Mouse (Mus musculus) forebrain, embryonic 10.5 days (tissue): ENCODE data around the gene Lrrc25. TPM values are rescaled to one million over a fixed set of nuclear protein-coding genes. Genes with fewer than 3 reads are reported as not detected.
A peak's percentile ranks its signal among the peaks of the same experiment; 100 is the strongest.

Experiments
- DNase-seq: peaks from one replicate; pipeline ENCODE4 v3.0.0-alpha.2; 2017; ENCODE audit warnings: low spot score; ENCODE audit errors: extremely low spot score
- H3K27ac ChIP-seq: fragments of 300-500 bp; sonication (generic); 2 replicates; pipeline ENCODE4 v1.5.1; 2016; ENCODE audit warnings: mild to moderate bottlenecking
- H3K27me3 ChIP-seq: fragments of 300-500 bp; sonication (generic); 2 replicates; pipeline ENCODE4 v1.6.1; 2016; ENCODE audit warnings: mild to moderate bottlenecking; ENCODE audit not compliant: poor library complexity, severe bottlenecking
- H3K36me3 ChIP-seq: fragments of 300-500 bp; sonication (generic); replicated peaks from 2 replicates; pipeline ENCODE4 v1.6.1; 2016; ENCODE audit warnings: mild to moderate bottlenecking, moderate library complexity
- H3K4me1 ChIP-seq: fragments of 300-500 bp; sonication (generic); 2 replicates; pipeline ENCODE4 v1.6.1; 2016
- H3K4me3 ChIP-seq: fragments of 300-500 bp; sonication (generic); 2 replicates; pipeline ENCODE4 v1.5.1; 2016; ENCODE audit warnings: mild to moderate bottlenecking, moderate library complexity
- H3K9me3 ChIP-seq: fragments of 300-500 bp; sonication (generic); 2 replicates; pipeline ENCODE4 v1.6.1; 2016; ENCODE audit warnings: mild to moderate bottlenecking, moderate library complexity
- WGBS: fragments of 180-500 bp; shearing (Covaris S2); methylation state at CpG from one replicate; pipeline ENCODE4 v1.1.7; 2016; 5-methylcytosine and 5-hydroxymethylcytosine counted together
- polyA plus RNA-seq: library from polyadenylated mRNA; unstranded; fragments of >200 nt; fragmentation: Nextera tagmentation; extraction: Ambion mirVana; gene quantifications from 2 replicates; pipeline ENCODE4 v1.2.1, GENCODE M21; 2016

The Lrrc25 gene
- polyA plus RNA-seq, 1 experiment from 2014 or later, result 0.87 TPM

DNA sequence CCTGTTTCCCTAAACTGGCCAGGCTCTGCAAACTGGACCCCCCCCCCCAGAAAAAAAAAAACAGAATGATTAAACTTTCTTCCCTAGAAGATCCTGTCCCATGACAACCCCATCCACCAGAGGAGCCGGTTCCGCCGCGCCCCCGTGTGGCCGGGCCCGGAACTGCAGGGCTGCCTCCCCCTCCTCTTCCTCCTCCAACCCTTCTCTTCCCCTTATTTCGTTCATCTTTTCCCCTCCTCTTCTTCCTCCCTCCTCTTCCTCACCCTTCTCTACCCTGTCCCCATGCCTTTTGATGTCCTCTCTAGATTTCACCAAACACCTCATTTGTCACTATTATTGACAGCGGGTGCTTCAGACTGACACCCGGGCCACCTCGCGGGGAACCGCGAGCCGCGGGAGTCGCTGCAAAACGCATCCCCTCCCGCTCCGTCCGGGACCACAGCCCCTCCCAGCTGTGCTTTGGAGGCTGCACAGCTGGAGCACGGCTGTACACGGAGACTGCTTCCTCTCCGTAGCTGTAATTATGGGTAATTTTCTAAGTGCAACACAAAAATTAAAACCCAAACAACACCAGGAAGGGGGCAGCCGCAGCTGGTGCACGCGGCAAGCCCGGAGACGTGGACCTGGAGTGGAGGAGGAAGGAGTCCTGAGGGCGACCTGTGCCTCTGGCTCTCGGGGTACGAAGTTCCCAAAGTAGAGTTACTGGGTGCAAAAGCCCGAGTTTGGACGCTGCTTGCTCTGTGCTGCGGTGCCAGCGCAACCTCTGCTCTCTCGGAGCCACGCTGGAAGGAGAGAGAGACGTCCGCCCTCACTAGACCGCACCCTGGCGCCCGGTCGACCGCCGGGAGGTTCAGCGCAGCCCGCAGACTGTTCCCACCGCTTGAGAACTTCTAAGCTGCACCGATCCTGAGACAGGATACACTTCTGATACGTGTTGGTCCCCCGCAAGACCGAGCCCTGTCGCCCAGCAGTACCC is 4.9 kb upstream of the Lrrc25 start:
- under 1% methylated on average over 54 of the region's 54 CpGs for WGBS
- peak overlapping the region; percentile 94 for H3K27ac ChIP-seq
- peak; percentile 88 for DNase-seq
- no peaks in the 10 kb centered on the region for H3K36me3 ChIP-seq
- H3K9me3 ChIP-seq, result no peaks in the 10 kb centered on the region
- peaks cover 66% of the 10 kb centered on the region for H3K4me1 ChIP-seq
- peak overlapping the region; percentile 69 for H3K4me3 ChIP-seq
- peaks cover 24% of the 10 kb centered on the region for H3K27me3 ChIP-seq

DNA sequence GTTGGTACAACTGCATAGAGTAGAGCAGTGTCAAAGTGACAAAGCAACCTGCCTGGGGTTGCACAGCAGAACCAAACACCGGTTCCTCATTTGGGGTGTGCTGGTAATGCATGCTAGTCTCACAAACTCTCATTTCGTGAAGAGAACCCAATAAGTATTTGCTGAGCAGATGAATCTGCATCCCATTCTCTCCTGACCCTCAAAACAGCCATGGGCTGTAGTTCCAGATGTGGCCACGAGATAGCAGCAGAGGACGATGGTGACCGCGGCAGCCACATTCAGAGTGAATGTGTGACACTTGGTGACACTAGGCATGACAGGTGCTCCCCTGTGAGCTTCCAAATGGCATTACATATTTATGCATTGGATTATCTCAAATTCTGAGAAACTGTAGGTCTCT is 4.1 kb upstream of the Lrrc25 start:
- DNase-seq, result peak; percentile 88
- Histone ChIP-seq H3K27me3 (peaks cover 24% of the 10 kb centered on the region), H3K4me1 (peaks cover 60% of the 10 kb centered on the region), H3K36me3 (no peaks in the 10 kb centered on the region), H3K9me3 (no peaks in the 10 kb centered on the region), H3K4me3 (peak overlapping the region; percentile 69), H3K27ac (peak overlapping the region; percentile 78)
- under 1% methylated on average over 6 of the region's 6 CpGs for WGBS

DNA sequence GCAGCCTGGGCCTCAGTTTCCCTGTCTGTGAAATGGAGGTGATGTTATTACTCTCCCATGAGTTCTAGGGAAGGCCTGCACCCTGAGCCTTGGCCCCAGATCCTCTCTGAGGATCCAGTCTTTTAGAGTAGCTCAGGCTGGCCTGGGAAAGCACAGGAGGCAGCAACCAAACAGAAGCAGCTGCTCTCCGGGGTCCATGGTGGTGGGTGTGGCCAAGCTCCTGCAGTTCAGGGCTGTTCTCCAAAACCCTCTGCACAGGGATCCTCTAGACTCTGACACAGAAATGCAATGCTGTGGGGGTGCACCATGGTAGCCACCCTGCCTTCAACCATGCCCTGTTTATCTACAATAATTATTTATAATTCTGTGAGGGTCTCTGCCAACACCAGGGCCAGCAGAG is 2.2 kb upstream of the Lrrc25 start:
- no peak overlapping the region for H3K4me3 ChIP-seq
- 19% methylated on average over 1 of the region's 1 CpGs for WGBS
- peaks cover 58% of the 10 kb centered on the region for H3K4me1 ChIP-seq
- H3K27ac ChIP-seq, result no peak overlapping the region
- no peak for DNase-seq
- no peaks in the 10 kb centered on the region for H3K36me3 ChIP-seq
- H3K9me3 ChIP-seq, result no peaks in the 10 kb centered on the region
- H3K27me3 ChIP-seq, result peaks cover 29% of the 10 kb centered on the region

DNA sequence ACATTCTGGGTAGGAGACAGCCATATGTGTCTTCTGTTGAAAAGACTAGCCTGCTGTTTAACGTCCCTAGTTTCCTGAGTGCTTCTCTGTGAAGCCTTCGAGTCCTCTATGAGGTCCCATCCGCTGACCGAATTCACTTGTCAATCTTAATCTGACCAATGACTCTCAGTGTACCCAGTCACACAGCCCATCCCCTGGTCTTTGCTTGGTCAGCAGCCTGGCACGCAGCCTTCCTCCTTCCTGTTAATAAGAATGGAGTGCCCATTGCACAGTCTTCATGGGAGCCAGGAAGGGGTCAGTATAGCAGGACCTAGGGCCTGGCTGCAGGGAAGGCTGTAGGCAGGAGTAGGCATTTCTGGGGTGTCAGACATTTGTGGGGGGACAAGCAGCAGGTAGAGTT is 1.5 kb upstream of the Lrrc25 start:
- Histone ChIP-seq H3K9me3 (no peaks in the 10 kb centered on the region), H3K27ac (no peak overlapping the region), H3K4me1 (peaks cover 56% of the 10 kb centered on the region), H3K4me3 (no peak overlapping the region), H3K36me3 (no peaks in the 10 kb centered on the region), H3K27me3 (peaks cover 22% of the 10 kb centered on the region)
- WGBS, result 84% methylated on average over 5 of the region's 5 CpGs
- no peak for DNase-seq

DNA sequence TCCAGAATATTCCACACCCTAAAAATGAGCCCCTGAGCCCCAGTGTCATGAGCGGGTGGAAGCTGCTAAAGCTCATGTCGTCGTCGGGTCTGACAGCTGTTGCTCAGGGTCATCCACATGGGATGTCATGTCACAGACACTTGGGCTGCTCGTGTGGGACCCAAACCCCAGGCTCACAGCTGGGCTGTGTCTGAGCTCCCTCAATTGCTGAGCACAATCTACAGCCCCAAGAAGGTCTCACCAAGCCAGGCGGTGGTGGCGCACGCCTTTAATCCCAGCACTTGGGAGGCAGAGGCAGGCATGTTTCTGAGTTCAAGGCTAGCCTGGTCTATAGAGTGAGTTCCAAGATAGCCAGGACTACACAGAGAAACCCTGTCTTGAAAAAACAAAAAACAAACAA is 674 bp upstream of the Lrrc25 start:
- WGBS, result 89% methylated on average over 8 of the region's 8 CpGs
- no peak for DNase-seq
- Histone ChIP-seq H3K4me1 (peaks cover 48% of the 10 kb centered on the region), H3K36me3 (no peaks in the 10 kb centered on the region), H3K9me3 (no peaks in the 10 kb centered on the region), H3K27ac (no peak overlapping the region), H3K27me3 (peaks cover 23% of the 10 kb centered on the region), H3K4me3 (no peak overlapping the region)

- WGBS, result 62% methylated on average over 11 of the region's 11 CpGs
- no peak overlapping the region for H3K27ac ChIP-seq
- DNase-seq, result no peak
- no peaks in the 10 kb centered on the region for H3K9me3 ChIP-seq
- no peaks in the 10 kb centered on the region for H3K36me3 ChIP-seq
- peaks cover 42% of the 10 kb centered on the region for H3K4me1 ChIP-seq
- peaks cover 26% of the 10 kb centered on the region for H3K27me3 ChIP-seq
- H3K4me3 ChIP-seq, result no peak overlapping the region
These were observed 690 bp downstream of the Lrrc25 start for GRCm38 (mm10) chr8:70616645-70617044.

- peaks cover 37% of the 10 kb centered on the region for H3K27me3 ChIP-seq
- H3K36me3 ChIP-seq, result no peaks in the 10 kb centered on the region
- 81% methylated on average over 11 of the region's 11 CpGs for WGBS
- 0 out of 2 replicates have a peak overlapping the region, but pooled peaks have one; percentile 67 for H3K27ac ChIP-seq
- H3K4me1 ChIP-seq, result peaks cover 36% of the 10 kb centered on the region
- no peak overlapping the region for H3K4me3 ChIP-seq
- no peak for DNase-seq
- no peaks in the 10 kb centered on the region for H3K9me3 ChIP-seq
These were observed 2.0 kb downstream of the Lrrc25 start for GRCm38 (mm10) chr8:70617985-70618384.

- H3K27ac ChIP-seq, result peak overlapping the region; percentile 67
- H3K9me3 ChIP-seq, result no peaks in the 10 kb centered on the region
- DNase-seq, result no peak
- peak overlapping the region; percentile 6; the same call in 1 of the 2 replicates for H3K4me3 ChIP-seq
- peaks cover 38% of the 10 kb centered on the region for H3K27me3 ChIP-seq
- 36% methylated on average over 9 of the region's 9 CpGs for WGBS
- H3K4me1 ChIP-seq, result peaks cover 32% of the 10 kb centered on the region
- no peaks in the 10 kb centered on the region for H3K36me3 ChIP-seq
These were observed 3.0 kb downstream of the Lrrc25 start for GRCm38 (mm10) chr8:70618888-70619334.

DNA sequence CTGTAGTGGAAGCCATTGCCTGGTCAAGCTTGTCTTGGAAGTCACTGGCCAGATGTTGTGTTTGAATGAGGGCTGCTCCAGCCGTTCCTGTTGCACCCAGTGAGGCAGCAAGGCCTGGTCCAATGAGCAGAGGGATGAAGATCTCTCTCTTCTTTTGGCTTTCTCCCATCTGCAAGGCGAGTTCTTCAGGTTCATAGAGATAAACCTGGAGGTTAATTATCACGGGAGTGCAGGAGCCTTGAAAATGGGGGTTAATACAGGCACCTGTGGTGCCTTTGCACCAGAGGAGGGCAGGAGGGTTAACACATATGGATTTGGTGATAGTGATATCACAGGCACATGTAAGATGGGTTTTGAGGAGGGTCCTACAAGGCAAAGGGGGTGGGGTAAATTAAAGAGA is 6.3 kb downstream of the Lrrc25 start:
- Histone ChIP-seq H3K4me3 (no peak overlapping the region), H3K27ac (no peak overlapping the region), H3K9me3 (no peaks in the 10 kb centered on the region), H3K4me1 (peaks cover 32% of the 10 kb centered on the region), H3K36me3 (no peaks in the 10 kb centered on the region), H3K27me3 (peaks cover 34% of the 10 kb centered on the region)
- 70% methylated on average over 3 of the region's 3 CpGs for WGBS
- DNase-seq, result no peak

DNA sequence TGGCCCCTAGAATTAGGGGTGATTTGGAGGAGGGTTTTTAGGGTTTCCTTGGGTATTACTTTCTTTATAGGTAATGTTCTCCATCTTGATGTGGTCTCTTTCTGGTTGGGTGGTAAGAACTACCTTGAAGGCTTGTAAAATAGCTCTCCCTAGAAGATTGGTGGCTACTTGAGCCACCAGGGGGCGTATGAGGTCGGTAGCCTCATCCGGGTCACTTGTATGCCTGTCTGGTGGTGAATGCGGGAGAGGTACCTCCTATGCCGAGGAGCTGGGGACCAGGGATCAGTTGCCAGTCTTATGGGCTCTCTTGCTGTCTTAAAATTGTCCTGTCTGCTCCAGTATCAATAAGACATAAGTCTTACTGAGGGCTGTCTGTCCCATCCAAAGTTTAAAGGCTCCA is 9.1 kb downstream of the Lrrc25 start:
- H3K9me3 ChIP-seq, result no peaks in the 10 kb centered on the region
- H3K4me1 ChIP-seq, result peaks cover 26% of the 10 kb centered on the region
- no peaks in the 10 kb centered on the region for H3K36me3 ChIP-seq
- H3K27ac ChIP-seq, result no peak overlapping the region; the same call in 1 of the 2 replicates
- H3K4me3 ChIP-seq, result no peak overlapping the region
- peak; percentile 48 for DNase-seq
- H3K27me3 ChIP-seq, result peaks cover 35% of the 10 kb centered on the region
- WGBS, result 23% methylated on average over 5 of the region's 5 CpGs

GRCm38 (mm10) chr8:70627041-70627440 is 11.1 kb downstream of the Lrrc25 start:
- Histone ChIP-seq H3K36me3 (no peaks in the 10 kb centered on the region), H3K9me3 (no peaks in the 10 kb centered on the region), H3K27me3 (peaks cover 33% of the 10 kb centered on the region), H3K4me1 (peaks cover 35% of the 10 kb centered on the region), H3K4me3 (no peak overlapping the region), H3K27ac (no peak overlapping the region)
- WGBS, result 94% methylated on average over 5 of the region's 5 CpGs
- DNase-seq, result no peak

GRCm38 (mm10) chr8:70628986-70629490 is 13.1 kb downstream of the Lrrc25 start:
- 64% methylated on average over 7 of the region's 7 CpGs for WGBS
- peak overlapping the region; percentile 61 for H3K4me3 ChIP-seq
- no peaks in the 10 kb centered on the region for H3K9me3 ChIP-seq
- no peaks in the 10 kb centered on the region for H3K36me3 ChIP-seq
- DNase-seq, result no peak
- peak overlapping the region; percentile 86; the same call in 1 of the 2 replicates for H3K27ac ChIP-seq
- H3K4me1 ChIP-seq, result peaks cover 41% of the 10 kb centered on the region
- peaks cover 39% of the 10 kb centered on the region for H3K27me3 ChIP-seq
